Mouse (Mus musculus) adrenal gland, postnatal 14 days (tissue): Measurements from ENCODE around the gene Gm9887. TPM values are rescaled to one million over a fixed set of nuclear protein-coding genes. Genes with fewer than 3 reads are reported as not detected.
"Not testable (repeated sequence)": the region's sequence is repeated elsewhere in the genome, so short reads cannot be mapped to it uniquely, and the experiment has no call there.

Source experiments
- DNase-seq: peaks from one replicate; pipeline ENCODE4 v3.0.0; 2021; ENCODE audit warnings: mixed read lengths
- total RNA-seq: library from RNA; stranded (reverse); gene quantifications from 2 replicates; pipeline ENCODE4 v1.2.3, GENCODE M21; 2021

Gene Gm9887
- total RNA-seq, 1 experiment from 2014 or later: 1.2 TPM

GRCm38 (mm10) chr12:69386281-69386732, 14.0 kb upstream of the Gm9887 start:
- DNase-seq: not testable (repeated sequence)

- no peak for DNase-seq
These were observed 13.5 kb upstream of the Gm9887 start for GRCm38 (mm10) chr12:69385542-69386280.

- DNase-seq: no peak
These were observed 12.3 kb upstream of the Gm9887 start for GRCm38 (mm10) chr12:69384606-69385005.

- DNase-seq: no peak
These were observed 10.6 kb upstream of the Gm9887 start for GRCm38 (mm10) chr12:69382880-69383279.

- DNase-seq: no peak
These were observed 6.5 kb upstream of the Gm9887 start for GRCm38 (mm10) chr12:69378558-69379454.

- not testable (repeated sequence) for DNase-seq
These were observed 5.4 kb upstream of the Gm9887 start for GRCm38 (mm10) chr12:69377636-69378035.

GRCm38 (mm10) chr12:69377188-69377587, 4.9 kb upstream of the Gm9887 start:
- no peak for DNase-seq

- no peak for DNase-seq
These were observed 3.9 kb upstream of the Gm9887 start for GRCm38 (mm10) chr12:69376132-69376531.

- DNase-seq: no peak
These were observed 1.9 kb upstream of the Gm9887 start for GRCm38 (mm10) chr12:69373850-69374766.

GRCm38 (mm10) chr12:69372731-69373331, 573 bp upstream of the Gm9887 start:
- DNase-seq: peak; percentile 23

- no peak for DNase-seq
These were observed 821 bp downstream of the Gm9887 start for GRCm38 (mm10) chr12:69371421-69371853.

- DNase-seq: no peak
These were observed 1.3 kb downstream of the Gm9887 start for GRCm38 (mm10) chr12:69370936-69371335.

- DNase-seq: no peak
These were observed 4.7 kb downstream of the Gm9887 start for GRCm38 (mm10) chr12:69367557-69367956.

- DNase-seq: no peak
These were observed 5.8 kb downstream of the Gm9887 start for GRCm38 (mm10) chr12:69366424-69366823.

GRCm38 (mm10) chr12:69365757-69366156, 6.5 kb downstream of the Gm9887 start:
- no peak for DNase-seq

GRCm38 (mm10) chr12:69363899-69364762, 8.1 kb downstream of the Gm9887 start:
- DNase-seq: peak; percentile 90

GRCm38 (mm10) chr12:69363110-69363509, 9.1 kb downstream of the Gm9887 start:
- not testable (repeated sequence) for DNase-seq

GRCm38 (mm10) chr12:69362388-69362787, 9.9 kb downstream of the Gm9887 start:
- DNase-seq: no peak

- no peak for DNase-seq
These were observed 10.3 kb downstream of the Gm9887 start for GRCm38 (mm10) chr12:69361919-69362318.
